Mouse (Mus musculus): Measurements from ENCODE around the gene BC030867.

The BC030867 gene

GRCm38 (mm10) chr11:102221243-102221953 lies 27.3 kb upstream of the BC030867 start:
- no peak for DNase-seq (ENCODE audit: low read depth, low spot score)

GRCm38 (mm10) chr11:102221954-102222351 lies 26.7 kb upstream of the BC030867 start:
- DNase-seq (ENCODE audit: low read depth, low spot score): no peak

- no peak for DNase-seq (ENCODE audit: low read depth, low spot score)
These were observed 25.5 kb upstream of the BC030867 start for GRCm38 (mm10) chr11:102223166-102223565.

GRCm38 (mm10) chr11:102224686-102225085 lies 24.0 kb upstream of the BC030867 start:
- no peak for DNase-seq (ENCODE audit: low read depth, low spot score)

GRCm38 (mm10) chr11:102225221-102225620 lies 23.5 kb upstream of the BC030867 start:
- no peak for DNase-seq (ENCODE audit: low read depth, low spot score)

GRCm38 (mm10) chr11:102226067-102226978 lies 22.4 kb upstream of the BC030867 start:
- no peak for DNase-seq (ENCODE audit: low read depth, low spot score)

GRCm38 (mm10) chr11:102227270-102228190 lies 21.2 kb upstream of the BC030867 start:
- no peak for DNase-seq (ENCODE audit: low read depth, low spot score)

GRCm38 (mm10) chr11:102228191-102228545 lies 20.5 kb upstream of the BC030867 start:
- DNase-seq (ENCODE audit: low read depth, low spot score): no peak

GRCm38 (mm10) chr11:102228646-102229268 lies 19.9 kb upstream of the BC030867 start:
- DNase-seq (ENCODE audit: low read depth, low spot score): no peak

- DNase-seq (ENCODE audit: low read depth, low spot score): no peak
These were observed 19.2 kb upstream of the BC030867 start for GRCm38 (mm10) chr11:102229331-102229953.

- peak; percentile 97 for DNase-seq (ENCODE audit: low read depth, low spot score)
These were observed 18.5 kb upstream of the BC030867 start, which contains the start of gene Hdac5 for GRCm38 (mm10) chr11:102230006-102230741. Gene Hdac5 (minus strand): TSS chr11:102230166.

GRCm38 (mm10) chr11:102236022-102236421 lies 12.7 kb upstream of the BC030867 start:
- no peak for DNase-seq (ENCODE audit: low read depth, low spot score)

- no peak for DNase-seq (ENCODE audit: low read depth, low spot score)
These were observed 8.0 kb upstream of the BC030867 start for GRCm38 (mm10) chr11:102240636-102241035.

GRCm38 (mm10) chr11:102241246-102241645 lies 7.4 kb upstream of the BC030867 start:
- no peak for DNase-seq (ENCODE audit: low read depth, low spot score)

GRCm38 (mm10) chr11:102241874-102242273 lies 6.8 kb upstream of the BC030867 start:
- no peak for DNase-seq (ENCODE audit: low read depth, low spot score)

- DNase-seq (ENCODE audit: low read depth, low spot score): peak; percentile 88
These were observed 3.7 kb upstream of the BC030867 start for GRCm38 (mm10) chr11:102244926-102245449.

GRCm38 (mm10) chr11:102245581-102246272 lies 3.0 kb upstream of the BC030867 start:
- DNase-seq (ENCODE audit: low read depth, low spot score): no peak

GRCm38 (mm10) chr11:102246273-102246635 lies 2.4 kb upstream of the BC030867 start:
- DNase-seq (ENCODE audit: low read depth, low spot score): no peak

- DNase-seq (ENCODE audit: low read depth, low spot score): no peak
These were observed 1.8 kb upstream of the BC030867 start for GRCm38 (mm10) chr11:102246871-102247270.
